Mouse (Mus musculus): ENCODE measurements around the gene Ccl3.

DNA sequence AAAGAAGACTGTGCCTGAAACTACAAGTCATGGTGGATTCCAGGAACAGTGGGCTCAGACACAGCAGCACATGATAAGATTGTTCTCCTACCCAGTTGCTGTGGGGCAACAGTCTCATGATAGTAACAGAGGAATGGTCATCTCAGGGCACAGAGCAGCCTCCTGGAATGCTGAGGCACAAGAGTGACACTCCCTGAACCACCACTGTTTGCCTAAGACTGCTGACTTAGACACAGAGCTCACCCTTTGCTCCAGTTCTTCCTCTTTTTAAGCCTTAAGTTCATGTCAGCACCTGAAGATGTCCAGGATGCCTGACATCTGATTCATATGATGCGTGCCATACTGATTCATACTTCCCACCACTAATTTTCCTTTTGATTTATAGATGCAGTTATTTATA, 32.6 kb downstream of the Ccl3 start:
- TF ChIP-seq EP300 (IDR thresholded peaks at IDR 0.05; ENCODE audit: low read depth) (no peak), CTCF (IDR thresholded peaks at IDR 0.05; ENCODE audit: low read depth) (no peak)
